Mouse (Mus musculus) thymus, postnatal 25 days (tissue): ENCODE data around the gene Boc.

Experiments used
- DNase-seq: peaks from one replicate; pipeline ENCODE4 v3.0.0; 2022

The Boc gene

GRCm38 (mm10) chr16:44552036-44552435 is 6.7 kb downstream of the Boc start:
- DNase-seq = no peak

- DNase-seq = no peak
These were observed 7.2 kb downstream of the Boc start for GRCm38 (mm10) chr16:44551491-44551890.

GRCm38 (mm10) chr16:44550843-44551242 is 7.9 kb downstream of the Boc start:
- DNase-seq = no peak

DNA sequence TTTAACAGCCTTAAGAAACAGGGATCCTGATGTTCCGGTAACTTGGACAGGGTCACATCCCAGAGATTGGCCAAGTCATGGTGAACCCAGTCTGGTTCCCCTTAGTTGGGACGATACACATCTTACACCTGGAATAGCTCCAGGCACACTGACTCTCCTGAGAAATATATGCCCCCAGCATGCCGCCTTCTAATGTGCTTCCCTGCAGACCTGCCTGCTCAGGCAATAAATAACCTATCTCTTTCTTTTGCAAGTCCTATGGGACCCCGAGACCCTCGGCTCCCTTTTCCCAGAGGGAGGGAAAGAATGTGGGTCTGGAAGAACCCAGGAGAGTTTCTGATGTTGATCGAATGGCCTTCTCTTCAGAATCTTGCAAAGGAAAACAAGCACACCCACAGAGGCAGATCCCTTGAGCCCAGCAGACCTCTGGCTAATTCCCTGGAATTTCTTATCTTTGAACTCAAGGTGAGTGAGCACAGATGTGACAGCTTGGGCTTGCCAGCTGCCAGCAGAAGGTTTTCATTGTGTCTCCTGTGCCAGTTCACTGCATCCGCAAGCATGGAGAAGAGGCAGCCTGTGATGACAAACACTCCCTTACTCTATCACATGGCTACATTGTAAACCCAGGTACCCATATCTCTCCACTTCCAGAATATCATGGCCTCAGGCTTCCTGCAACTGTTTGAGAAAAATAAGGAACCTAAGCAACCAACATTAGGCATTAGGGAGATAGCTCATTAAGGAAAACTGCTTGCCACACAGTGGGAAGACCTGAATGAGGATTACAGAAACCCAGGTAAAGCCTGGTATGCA is 8.6 kb downstream of the Boc start:
- no peak for DNase-seq

DNA sequence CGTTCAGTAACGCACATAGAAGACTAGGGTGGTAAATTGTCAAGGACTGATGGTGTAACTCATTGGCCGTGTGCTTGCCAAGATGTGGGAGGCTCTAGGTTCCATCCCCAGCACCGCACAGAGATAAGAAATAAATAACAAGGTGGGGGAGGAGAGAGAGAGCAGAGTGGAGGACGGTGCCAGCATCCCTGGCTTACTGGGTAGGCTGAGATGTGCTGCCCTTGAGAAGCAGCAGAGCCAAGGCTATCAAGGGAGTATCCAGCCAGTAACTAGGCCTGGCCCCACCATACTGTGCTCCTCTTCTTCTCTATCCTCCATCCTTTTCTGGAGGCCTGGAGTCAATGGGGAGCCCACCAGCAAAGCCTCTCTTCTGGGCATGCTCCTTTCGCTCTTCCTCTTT is 9.3 kb downstream of the Boc start:
- DNase-seq = no peak

- no peak for DNase-seq
These were observed 10.7 kb downstream of the Boc start for GRCm38 (mm10) chr16:44547976-44548375.

- peak; percentile 25 for DNase-seq
These were observed 11.9 kb downstream of the Boc start for GRCm38 (mm10) chr16:44546831-44547230.

DNA sequence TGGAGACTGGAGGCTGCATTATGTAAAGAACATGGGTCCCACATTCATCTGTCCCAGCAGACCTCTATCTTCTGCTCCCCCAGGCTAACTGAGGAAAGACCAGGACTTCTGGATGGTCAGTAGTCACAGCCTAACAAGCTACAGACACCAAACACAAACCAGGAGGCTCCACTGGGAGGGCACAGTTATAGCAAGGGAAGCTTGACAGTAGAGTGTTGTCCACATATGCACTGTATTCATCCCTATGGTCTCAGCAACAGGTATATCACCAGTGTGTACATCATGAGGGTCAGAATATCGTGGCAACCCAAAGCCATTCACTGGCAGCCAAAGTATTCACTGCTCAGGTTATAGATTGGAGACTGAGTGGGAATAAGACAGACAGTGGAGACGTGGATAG is 12.8 kb downstream of the Boc start:
- no peak for DNase-seq

DNA sequence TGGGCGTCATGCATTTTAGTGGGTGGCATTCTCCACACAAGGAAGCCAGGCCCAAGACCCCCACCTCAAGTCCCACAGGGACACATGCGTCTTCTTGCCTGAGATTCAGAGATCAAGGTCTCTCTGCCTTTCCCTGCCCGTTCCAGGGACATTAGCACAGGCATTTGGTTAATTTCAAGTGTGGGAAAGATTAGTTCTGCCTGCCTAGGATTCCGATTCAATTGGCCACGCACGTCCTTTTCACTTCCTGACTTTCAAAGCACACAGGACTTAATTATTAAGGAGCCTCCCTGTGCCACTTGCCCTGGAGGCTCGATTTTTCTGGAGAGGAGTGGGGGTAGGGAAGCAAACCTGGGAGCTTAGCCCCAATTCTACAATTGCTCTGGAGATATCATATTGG is 13.5 kb downstream of the Boc start:
- DNase-seq = no peak

DNA sequence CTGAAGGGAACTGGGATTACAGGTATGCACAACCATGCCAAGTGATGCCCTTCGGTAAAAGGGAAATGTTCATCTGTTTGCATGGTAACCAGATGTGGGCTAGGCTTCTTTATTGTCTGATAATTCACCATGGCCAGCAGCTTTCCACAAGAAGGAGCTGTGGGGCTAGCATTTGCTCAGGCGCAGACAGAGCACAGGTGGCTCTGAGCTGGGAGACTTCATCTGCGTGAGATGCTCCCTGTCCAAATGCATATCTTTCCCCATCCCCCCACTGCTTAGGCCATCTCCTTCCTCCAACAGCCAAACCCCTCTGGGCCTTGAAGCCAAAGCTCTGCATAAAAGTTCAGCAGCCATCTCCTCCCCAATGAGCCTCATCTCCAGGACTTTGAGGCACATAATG is 15.6 kb downstream of the Boc start:
- no peak for DNase-seq

GRCm38 (mm10) chr16:44542029-44542690 is 16.5 kb downstream of the Boc start:
- no peak for DNase-seq

GRCm38 (mm10) chr16:44539611-44540010 is 19.1 kb downstream of the Boc start:
- no peak for DNase-seq

- DNase-seq = no peak
These were observed 20.0 kb downstream of the Boc start for GRCm38 (mm10) chr16:44538401-44539395.

- no peak for DNase-seq
These were observed 24.6 kb downstream of the Boc start for GRCm38 (mm10) chr16:44534122-44534521.

- no peak for DNase-seq
These were observed 25.2 kb downstream of the Boc start for GRCm38 (mm10) chr16:44533522-44533921.

GRCm38 (mm10) chr16:44532851-44533250 is 25.8 kb downstream of the Boc start:
- no peak for DNase-seq

DNA sequence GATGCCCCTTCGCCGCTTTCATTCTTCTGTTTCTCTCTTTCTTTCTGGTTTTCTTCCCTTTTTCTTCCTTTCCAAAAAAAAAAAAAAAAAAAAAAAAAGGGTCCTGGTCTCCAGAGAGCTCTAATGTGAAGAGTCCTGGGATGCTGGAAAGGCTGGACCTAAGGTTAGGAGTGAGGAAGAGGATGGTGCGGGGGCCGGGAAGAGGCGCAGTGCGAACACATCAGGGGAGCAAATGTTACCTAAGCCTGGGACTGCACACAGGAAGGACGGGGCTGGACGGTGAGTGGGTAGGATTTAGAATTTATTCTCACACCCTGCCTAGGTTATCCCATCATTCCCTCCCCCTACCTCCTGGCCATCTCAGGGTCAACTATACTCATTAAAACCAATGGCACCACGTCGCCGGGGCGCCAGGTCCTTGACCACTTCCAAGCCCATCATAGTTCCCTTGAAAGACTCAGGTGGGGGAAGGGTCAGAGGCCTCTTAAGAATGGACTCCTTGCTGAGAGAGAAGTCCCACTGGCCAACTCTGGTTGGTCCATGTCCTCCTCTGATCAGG is 27.4 kb downstream of the Boc start:
- DNase-seq = no peak

- DNase-seq = no peak
These were observed 27.9 kb downstream of the Boc start for GRCm38 (mm10) chr16:44530829-44531228.

GRCm38 (mm10) chr16:44530191-44530590 is 28.5 kb downstream of the Boc start:
- no peak for DNase-seq

DNA sequence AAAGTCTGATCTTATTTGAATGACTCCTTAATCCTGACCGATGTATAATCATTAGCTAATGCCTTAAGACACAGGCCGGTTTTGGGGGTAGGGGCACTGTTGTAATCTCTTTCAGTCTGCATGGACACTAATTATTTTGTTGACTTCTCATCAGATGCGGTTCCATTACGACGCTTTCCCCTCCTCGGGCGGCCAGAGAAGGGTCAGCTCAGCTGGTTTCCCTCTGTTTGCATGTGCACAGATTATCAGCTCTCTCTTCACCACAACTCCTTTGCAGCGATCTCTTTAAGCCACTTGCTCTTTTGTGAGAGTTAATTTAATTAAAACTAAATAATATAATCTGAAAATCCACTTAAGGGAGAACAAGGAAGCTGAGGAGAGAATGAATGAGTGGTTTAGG is 29.0 kb downstream of the Boc start:
- DNase-seq = no peak

DNA sequence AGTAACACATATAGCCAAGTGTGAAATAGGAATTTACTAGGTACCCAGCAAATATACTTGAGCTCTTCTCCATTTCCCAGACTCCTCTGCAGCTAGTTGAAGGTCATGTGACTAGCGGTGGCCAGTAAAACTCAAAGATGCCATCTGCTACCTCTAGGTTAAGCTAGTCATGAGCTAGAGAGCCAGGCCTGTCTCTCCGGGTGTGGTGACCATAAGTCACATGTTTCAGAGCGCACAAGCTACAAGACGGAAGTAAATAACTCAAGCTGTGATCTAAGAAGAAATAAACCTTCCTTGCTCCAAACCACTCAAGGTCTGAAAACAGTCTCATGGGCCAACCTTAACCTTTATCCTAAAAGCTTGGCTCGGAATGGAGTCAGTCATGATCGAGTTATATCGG is 29.7 kb downstream of the Boc start:
- DNase-seq = no peak

- DNase-seq = no peak
These were observed 31.3 kb downstream of the Boc start for GRCm38 (mm10) chr16:44527218-44527905.
